Mouse (Mus musculus) lung, adult 2 months (tissue): ENCODE results near the gene Psmc5. TPM values are rescaled to one million over a fixed set of nuclear protein-coding genes. Genes with fewer than 3 reads are reported as not detected.

Experiments
- DNase-seq: peaks from one replicate; pipeline ENCODE4 v3.0.0; 2022
- H3K4me1 ChIP-seq: fragments of 200-500 bp; 2 replicates; pipeline ENCODE4 v1.6.1; 2011; ENCODE audit warnings: low read length; ENCODE audit not compliant: control insufficient read depth, insufficient read depth
- H3K4me3 ChIP-seq: fragments of 200-500 bp; replicated peaks from 2 replicates; pipeline ENCODE3; 2011; ENCODE audit warnings: low read depth, mild to moderate bottlenecking, control low read depth, low read length; ENCODE audit errors: extremely low read depth
- CTCF ChIP-seq: fragments of 200-500 bp; IDR thresholded peaks from 2 replicates; pipeline ENCODE4 v1.5.1; 2011; ENCODE audit warnings: mild to moderate bottlenecking, low read length, control low read depth; ENCODE audit not compliant: insufficient read depth
- POLR2A ChIP-seq: fragments of 200-500 bp; IDR thresholded peaks from 2 replicates; pipeline ENCODE4 v1.6.1; 2011; ENCODE audit warnings: low read depth, mild to moderate bottlenecking, control low read depth, low read length, borderline replicate concordance; ENCODE audit errors: extremely low read depth
- WGBS: fragments of 180-500 bp; shearing (Covaris S2); methylation state at CpG from one replicate; pipeline ENCODE4 v1.1.7; 2018; 5-methylcytosine and 5-hydroxymethylcytosine counted together
- polyA plus RNA-seq: library from polyadenylated mRNA; depleted of rRNA; stranded (reverse); fragments of >200 nt; gene quantifications from 2 replicates; pipeline ENCODE4 v1.2.3, GENCODE M21; 2012

Psmc5 gene
- polyA plus RNA-seq, 1 experiment = 50.0 TPM

DNA sequence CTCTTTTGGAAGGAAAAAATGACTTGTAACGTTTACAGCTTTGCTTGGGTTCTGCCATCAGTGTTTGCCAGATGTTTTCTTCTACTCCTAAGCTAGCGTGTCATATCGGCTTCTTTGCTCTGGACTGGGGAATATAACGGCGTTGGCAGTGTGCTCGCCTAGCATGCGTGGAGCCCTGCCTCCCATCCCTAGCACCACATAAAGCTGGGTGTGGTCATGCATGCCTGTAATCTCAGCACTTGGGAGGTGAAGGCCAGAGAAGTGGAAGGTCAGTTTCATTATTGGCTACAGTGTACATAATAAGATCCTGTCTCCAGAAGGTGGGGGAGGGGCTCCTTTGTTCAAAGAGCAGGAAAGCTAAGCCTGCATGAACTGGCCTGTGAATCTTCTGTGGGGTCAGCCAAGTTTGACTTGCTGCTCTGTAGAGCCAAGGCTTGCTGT is 19.0 kb downstream of the Psmc5 start:
- TF ChIP-seq POLR2A = no peak
- no peak for TF ChIP-seq CTCF
- 33% methylated on average over 7 of the region's 7 CpGs for whole genome bisulfite sequencing
- DNase-seq = no peak
- Histone ChIP-seq H3K4me3 (no peak overlapping the region), H3K4me1 (peaks cover 21% of the 10 kb centered on the region)

DNA sequence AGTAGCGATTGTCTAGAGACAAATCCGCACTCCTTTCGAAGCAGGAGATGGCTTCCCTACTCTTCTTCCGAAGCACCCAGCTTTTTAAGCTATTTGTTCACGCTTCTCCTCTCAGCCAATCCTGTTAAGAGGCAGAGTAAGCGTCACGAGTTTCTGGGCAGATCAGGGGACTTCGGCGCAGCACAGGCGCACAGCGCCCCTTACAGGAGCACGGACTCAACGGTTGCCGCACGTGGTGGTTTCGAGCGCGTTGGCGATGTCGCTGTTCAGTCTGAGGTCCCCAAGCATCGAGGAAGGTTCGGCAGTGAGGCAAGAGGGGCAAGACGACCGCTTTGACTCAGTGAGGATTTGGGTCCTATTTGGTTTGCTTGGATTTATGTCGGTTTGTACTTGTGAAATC is 20.5 kb downstream of the Psmc5 start, which contains the start of gene Tcam1:
Gene Tcam1 (plus strand): TSS at position 219 of the 400 bp plus-strand sequence.
- Histone ChIP-seq H3K4me3 (peak within 1 kb of the TSS; percentile 41), H3K4me1 (peaks cover 13% of the 10 kb centered on the region)
- TF ChIP-seq POLR2A (no peak), CTCF (peak; percentile 92)
- peak; percentile 96 for DNase-seq
- WGBS = 4% methylated on average over 25 of the region's 25 CpGs

DNA sequence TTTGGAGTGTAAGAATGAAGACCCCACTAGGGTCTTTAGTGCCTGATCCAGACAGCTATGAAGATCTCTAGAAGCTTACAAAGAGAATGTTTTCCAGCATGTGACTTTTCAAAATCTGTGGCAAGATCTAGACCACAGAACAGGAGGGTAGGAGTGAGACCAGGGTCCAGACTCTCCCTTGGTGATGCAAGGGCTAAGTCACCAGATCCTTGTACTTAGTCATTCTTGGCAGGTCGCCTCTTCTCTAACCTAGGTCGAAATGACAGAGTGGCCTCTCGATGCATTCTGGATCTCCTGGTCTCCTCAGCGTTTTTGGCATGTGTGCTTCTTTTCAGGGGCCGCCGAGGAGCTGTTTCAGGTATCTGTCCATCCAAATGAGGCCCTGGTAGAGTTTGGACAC is 26.5 kb downstream of the Psmc5 start:
- Histone ChIP-seq H3K4me3 (no peak overlapping the region), H3K4me1 (no peaks in the 10 kb centered on the region)
- DNase-seq = no peak
- WGBS = 75% methylated on average over 6 of the region's 6 CpGs
- TF ChIP-seq POLR2A (no peak), CTCF (no peak)

DNA sequence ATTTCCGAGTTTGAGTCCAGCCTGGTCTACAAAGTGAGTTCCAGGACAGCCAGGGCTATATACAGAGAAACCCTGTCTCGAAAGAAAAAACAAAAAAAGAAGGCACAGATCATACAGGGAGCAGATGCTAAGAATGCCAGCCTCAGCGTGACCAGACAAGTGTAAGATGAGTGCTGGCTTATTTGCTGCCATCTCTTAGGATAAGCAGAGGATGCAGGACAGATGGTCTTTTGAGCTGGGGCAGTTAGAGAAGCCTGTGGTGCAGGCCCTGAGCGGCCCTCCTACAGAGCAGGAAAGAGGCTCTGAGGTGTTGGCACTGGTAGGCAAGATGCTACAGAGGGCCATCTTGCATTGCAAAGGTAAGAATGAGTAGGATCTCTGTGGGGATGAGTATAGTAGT is 27.4 kb downstream of the Psmc5 start:
- no peak for TF ChIP-seq CTCF
- no peak for TF ChIP-seq POLR2A
- WGBS = 80% methylated on average over 4 of the region's 4 CpGs
- Histone ChIP-seq H3K4me1 (no peaks in the 10 kb centered on the region), H3K4me3 (no peak overlapping the region)
- DNase-seq = no peak

DNA sequence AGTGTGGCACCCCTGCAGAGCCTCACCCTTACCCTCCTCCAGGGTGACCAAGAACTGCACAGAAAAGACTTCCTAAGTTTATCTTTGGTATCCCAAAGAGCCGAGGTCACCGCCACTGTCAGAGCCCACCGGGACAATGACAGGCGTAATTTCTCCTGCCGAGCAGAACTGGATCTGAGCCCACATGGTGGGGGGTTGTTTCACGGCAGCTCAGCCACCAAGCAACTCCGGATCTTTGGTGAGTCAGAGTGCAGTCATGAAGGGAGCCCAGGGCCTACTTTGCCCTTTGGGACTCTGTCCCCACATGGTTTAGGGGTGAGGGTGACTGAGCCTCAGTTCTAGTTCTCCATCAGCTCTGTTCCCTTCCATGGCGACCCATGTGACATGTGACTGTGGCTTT is 28.2 kb downstream of the Psmc5 start:
- H3K4me1 ChIP-seq = no peaks in the 10 kb centered on the region
- no peak for TF ChIP-seq CTCF
- TF ChIP-seq POLR2A = no peak
- no peak overlapping the region for H3K4me3 ChIP-seq
- DNase-seq = no peak
- 51% methylated on average over 8 of the region's 8 CpGs for WGBS

DNA sequence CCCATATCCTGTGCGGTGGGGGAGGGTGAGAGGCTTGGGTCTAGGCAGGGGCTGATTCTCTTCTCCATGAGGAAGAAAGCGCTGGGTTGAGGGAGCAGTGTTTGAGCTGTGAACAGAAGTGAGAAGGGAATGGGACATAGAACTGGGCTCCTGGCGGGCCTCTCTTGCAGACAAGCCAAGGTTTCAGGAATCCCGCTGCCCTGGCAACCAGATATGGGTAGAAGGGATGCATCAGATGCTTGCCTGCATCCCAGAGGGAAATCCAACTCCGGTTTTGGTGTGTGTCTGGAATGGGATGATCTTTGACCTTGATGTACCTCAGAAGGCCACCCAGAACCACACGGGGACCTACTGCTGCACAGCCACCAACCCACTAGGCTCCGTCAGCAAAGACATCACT is 30.3 kb downstream of the Psmc5 start:
- TF ChIP-seq CTCF = no peak
- TF ChIP-seq POLR2A = no peak
- H3K4me3 ChIP-seq = no peak overlapping the region
- no peaks in the 10 kb centered on the region for H3K4me1 ChIP-seq
- WGBS = 89% methylated on average over 7 of the region's 7 CpGs
- no peak for DNase-seq

DNA sequence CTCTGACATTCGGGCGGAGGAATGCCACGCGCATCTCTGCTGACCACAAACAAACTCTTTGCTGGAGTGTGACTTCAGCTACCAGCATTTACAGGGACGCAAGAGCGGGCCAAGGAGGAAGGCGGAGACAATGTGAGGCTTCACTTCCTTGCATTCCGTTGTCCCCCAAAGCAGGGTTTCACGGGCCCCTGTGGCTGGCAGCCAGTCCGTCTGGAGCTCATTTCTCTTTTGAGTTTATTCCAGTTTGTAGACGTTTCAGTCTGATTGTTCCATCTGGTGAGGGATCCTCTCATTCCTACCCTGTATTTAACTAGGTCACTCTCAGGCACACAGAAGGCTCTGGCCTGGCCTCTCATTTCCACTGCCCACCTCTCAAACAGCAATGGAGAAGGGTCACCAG is 31.0 kb downstream of the Psmc5 start:
- WGBS = 44% methylated on average over 11 of the region's 11 CpGs
- H3K4me3 ChIP-seq = no peak overlapping the region
- no peaks in the 10 kb centered on the region for H3K4me1 ChIP-seq
- DNase-seq = no peak
- TF ChIP-seq CTCF = no peak
- no peak for TF ChIP-seq POLR2A

DNA sequence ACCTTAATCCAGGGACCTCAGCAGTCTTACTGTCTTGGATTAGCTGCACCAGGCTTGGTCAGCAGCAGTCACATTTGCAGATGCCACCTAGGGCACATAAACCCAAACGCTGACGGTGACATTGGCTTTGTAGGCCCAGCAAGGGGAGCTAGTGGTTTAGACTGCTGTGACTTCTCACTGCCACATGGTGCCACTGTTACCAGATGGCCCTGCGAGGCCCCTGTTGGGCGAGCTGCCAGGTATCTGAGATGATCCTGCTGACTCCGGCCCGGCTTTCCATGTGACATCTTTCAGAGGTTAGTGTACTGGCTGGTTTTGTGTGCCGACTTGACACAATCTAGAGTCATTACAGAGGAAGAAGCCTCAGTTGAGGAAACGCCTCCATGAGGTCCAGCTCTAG is 33.4 kb downstream of the Psmc5 start:
- TF ChIP-seq POLR2A (no peak), CTCF (peak; percentile 18; the same call in 1 of the 2 replicates)
- DNase-seq = no peak
- Histone ChIP-seq H3K4me1 (no peaks in the 10 kb centered on the region), H3K4me3 (no peak overlapping the region)
- 27% methylated on average over 8 of the region's 8 CpGs for WGBS

DNA sequence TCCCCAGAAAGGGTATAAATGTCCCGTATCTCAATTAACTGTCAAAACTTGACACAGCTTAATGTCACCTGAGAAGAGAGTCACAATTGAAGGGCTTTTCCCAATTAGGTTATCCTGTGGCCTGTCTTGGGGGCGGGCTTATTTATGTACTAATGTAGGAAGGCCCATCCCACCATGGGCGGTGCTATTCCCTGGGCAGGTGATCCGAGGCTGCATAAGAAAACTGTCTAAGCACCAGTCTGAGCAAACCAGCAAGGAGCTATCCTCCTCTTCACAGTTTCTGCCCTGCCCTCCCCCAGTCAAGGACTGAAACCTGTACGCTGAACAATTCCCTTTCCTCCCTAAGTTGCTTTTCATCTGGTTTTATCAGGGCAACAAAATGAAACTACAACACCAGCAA is 34.4 kb downstream of the Psmc5 start:
- H3K4me3 ChIP-seq = no peak overlapping the region
- WGBS = 89% methylated on average over 5 of the region's 5 CpGs
- no peak for DNase-seq
- TF ChIP-seq POLR2A (no peak), CTCF (no peak)
- no peaks in the 10 kb centered on the region for H3K4me1 ChIP-seq

DNA sequence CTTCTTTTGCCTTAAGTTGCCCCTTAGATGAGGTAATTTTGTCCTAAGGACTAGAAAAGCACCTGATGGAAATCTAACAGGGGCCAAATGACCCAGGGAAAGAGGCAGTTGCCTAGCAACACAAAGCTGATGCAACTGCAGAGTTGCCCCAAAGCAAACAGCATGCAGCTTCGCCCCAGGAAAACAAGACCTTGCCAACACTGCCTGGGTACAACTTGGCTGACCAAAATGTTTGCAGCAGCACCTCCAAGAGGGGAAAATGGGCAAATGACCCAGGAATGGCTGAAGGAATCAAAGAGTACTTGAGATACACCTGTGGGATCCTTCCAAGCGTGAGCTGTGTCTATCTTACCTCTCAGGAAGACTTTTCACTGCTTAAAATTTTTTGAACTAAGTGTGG is 35.9 kb downstream of the Psmc5 start:
- Histone ChIP-seq H3K4me3 (no peak overlapping the region), H3K4me1 (no peaks in the 10 kb centered on the region)
- TF ChIP-seq CTCF = 0 out of 2 replicates have a peak, but pooled peaks have one; percentile 9
- TF ChIP-seq POLR2A = no peak
- DNase-seq = peak; percentile 42
- WGBS = 69% methylated on average over 2 of the region's 2 CpGs

DNA sequence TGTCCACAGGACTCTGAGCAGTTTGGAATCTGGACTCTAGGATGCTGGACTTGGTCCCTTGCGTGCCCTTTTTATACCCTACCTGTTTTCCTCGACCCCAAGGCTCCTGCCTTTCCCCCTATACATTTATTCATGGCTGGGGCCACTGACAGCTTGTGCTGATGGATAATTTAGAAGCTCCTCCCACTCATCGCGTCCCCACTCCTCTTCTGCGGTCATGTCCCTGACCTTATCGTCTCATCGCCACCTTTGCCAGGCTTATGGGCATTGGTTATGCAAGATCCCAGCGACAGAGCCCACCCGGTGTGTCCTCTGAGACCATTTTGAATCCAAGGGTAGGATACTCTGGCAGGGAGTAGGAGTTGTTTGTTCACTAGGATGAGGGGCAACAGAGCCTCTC is 45.8 kb downstream of the Psmc5 start, which contains the start of gene Gh:
Gene Gh (minus strand): TSS at position 101 of the 400 bp plus-strand sequence.
- H3K4me3 ChIP-seq = no peak within 1 kb of the TSS
- 71% methylated on average over 9 of the region's 9 CpGs for WGBS
- no peak for DNase-seq
- no peak for TF ChIP-seq POLR2A
- TF ChIP-seq CTCF = no peak
- no peaks in the 10 kb centered on the region for H3K4me1 ChIP-seq
